Mouse (Mus musculus) spleen, adult 2 months (tissue): Measurements from ENCODE around the gene Sag.

Experiments used
- CTCF ChIP-seq: fragments of 200-500 bp; IDR thresholded peaks from 2 replicates; pipeline ENCODE4 v1.5.1; 2011; ENCODE audit warnings: mild to moderate bottlenecking, inconsistent platforms; ENCODE audit not compliant: insufficient read depth, insufficient read length, insufficient replicate concordance; ENCODE audit errors: extremely low read depth
- POLR2A ChIP-seq: fragments of 200-500 bp; IDR thresholded peaks from 2 replicates; pipeline ENCODE4 v1.6.1; 2011; ENCODE audit warnings: low read depth, low read length, inconsistent platforms

- TF ChIP-seq POLR2A (no peak), CTCF (no peak)
Observed at GRCm38 (mm10) chr1:87893414-87893813, 89.9 kb downstream of the Sag start.
